Mouse (Mus musculus) regulatory T cell (primary cell): ENCODE results near the gene Farp2.

Source experiments
- in situ Hi-C: fragments of 300-600 bp; cut with MboI, MseI; formaldehyde crosslinking; loops from one replicate; pipeline ENCODE4 v1.15.1; 2025; ENCODE audit warnings: high pct_unique_total_duplicates

Gene Farp2

GRCm38 (mm10) chr1:93551427-93551826 is 39.5 kb downstream of the Farp2 start:
- in situ Hi-C loops = no loop called here

DNA sequence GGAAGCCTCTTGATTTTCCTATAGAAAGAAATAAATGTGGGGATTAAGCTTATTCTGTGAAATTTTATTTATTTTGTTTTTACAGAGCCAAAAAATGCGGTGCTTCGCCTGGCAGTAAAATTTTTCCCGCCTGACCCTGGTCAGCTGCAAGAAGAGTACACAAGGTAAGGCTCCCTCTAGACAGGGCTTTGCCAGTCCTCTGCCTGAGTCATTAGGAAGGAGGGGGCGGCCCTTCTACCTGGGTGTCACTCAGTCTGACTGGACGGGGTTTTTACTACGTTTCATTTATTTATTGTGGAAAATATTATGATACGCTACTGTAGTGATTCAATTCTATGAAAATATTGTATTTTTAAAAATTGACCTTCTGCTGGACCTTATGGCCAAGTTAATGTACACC is 51.3 kb downstream of the Farp2 start:
- in situ Hi-C loops = no loop called here

DNA sequence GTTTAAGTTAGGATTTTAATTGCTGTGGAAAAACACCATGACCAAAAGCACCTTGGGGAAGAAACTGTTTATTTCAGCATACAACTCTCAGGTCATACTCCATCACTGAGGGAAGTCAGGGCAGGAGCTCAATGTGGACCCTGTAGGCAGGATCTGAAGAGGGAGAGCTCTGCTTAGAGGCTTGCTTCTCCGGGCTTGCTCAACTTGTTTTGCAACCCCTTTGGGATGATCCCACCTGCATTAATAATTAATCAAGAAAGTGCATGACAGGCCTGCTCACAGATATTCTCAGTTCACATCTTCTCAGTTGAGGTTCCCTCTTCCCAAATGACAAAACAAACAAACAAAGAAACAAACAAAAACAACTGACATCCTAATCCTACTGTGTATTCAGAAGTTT is 51.8 kb downstream of the Farp2 start:
- in situ Hi-C loops = no loop called here

DNA sequence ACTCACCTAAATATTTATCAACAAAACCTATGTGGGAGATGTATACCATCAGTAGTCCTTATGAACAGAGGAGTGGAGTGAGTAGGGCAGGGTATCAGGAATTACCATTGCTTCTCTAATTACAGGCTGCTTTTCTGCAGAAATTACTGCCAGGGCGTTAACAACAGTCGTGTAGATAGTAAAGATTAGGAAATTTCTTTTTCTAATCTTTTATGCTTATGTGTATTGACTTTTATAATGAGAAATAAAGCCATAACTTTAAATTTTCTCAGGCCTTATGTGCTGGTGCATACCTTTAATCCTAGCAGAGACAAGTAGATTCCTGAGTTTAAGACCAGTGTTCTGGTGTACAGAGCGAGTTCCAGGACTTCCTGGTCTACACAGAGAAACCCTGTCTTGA is 52.9 kb downstream of the Farp2 start:
- in situ Hi-C loops = no loop called here

- in situ Hi-C loops = no loop called here
These were observed 55.1 kb downstream of the Farp2 start for GRCm38 (mm10) chr1:93567013-93567412.

DNA sequence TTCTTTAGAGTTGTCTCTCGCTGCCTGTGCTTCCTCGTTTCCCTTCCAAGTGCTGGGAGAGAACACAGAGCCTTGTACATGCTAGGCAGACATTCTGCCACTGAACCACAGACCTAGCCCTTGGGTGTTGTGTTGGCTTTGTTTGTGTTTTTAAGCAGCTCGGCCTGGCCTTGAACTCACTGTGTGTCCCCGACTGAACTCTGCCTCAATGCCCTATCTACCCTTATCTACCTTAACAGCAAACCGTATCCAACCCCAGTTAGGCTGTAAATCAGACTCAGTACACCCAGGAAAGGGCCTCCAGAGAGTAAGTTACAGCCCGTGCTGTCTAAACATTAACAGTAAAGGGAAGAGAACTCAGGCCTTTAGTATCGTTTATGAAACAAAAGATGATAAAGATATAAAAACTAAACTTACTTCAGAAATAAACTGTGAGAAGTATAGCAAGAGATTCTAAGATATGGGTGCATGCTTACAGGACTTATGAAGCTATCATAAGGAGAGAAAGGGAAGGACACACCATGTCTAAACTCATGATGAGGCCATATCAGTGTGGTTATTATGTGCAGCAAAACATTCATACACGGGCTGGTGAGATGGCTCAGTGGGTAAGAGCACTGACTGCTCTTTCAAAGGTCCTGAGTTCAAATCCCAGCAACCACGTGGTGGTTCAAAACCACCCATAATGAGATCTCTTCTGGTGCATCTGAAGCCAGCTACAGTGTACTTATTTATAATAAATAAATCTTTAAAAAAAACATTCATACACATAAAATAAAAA is 56.0 kb downstream of the Farp2 start:
- in situ Hi-C loops = no loop called here

DNA sequence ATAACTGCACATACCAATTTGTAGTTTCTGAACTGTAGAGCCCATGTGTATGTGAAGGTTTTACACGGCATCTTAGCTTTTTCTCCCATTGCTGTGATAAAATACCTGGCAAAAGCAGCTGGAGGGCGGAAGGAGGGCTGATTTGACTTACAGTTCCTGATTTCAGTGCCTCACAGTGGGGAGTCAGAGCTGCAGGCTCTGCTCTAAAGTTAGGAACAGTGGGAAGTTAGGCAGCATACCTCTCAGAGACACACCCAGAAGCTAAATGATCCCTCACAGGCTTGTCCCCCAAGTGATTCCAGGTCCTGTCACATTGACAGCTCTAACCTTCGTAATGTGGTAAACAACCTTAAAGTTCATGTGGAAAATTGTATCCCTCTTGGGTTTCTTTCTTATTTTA is 65.2 kb downstream of the Farp2 start:
- in situ Hi-C loops = no loop called here

- in situ Hi-C loops = no loop called here
These were observed 66.0 kb downstream of the Farp2 start for GRCm38 (mm10) chr1:93577861-93578260.

GRCm38 (mm10) chr1:93581545-93581944 is 69.7 kb downstream of the Farp2 start:
- in situ Hi-C loops = no loop called here

- in situ Hi-C loops = no loop called here
These were observed 76.5 kb downstream of the Farp2 start for GRCm38 (mm10) chr1:93588346-93588745.

- in situ Hi-C loops = no loop called here
These were observed 82.1 kb downstream of the Farp2 start for GRCm38 (mm10) chr1:93593960-93594359.

- in situ Hi-C loops = no loop called here
These were observed 84.0 kb downstream of the Farp2 start for GRCm38 (mm10) chr1:93595916-93596315.

DNA sequence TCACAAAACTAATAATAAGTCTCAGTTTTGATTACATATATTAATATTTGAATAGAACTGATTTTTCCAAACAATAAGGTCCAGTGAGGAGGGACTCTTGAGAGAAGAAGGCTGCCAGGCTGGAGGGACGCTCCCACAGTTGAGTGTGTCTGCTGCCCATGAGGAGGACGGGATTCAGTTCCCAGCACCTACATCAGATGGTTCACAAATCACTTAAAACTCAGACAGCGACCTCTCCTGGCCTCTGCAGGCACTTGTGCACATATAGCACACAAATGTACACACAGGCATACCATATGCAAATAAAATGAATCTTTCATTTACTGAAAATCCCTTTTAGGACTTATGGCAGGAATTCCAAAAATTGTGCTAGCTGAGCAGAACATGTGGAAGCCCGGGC is 91.0 kb downstream of the Farp2 start:
- in situ Hi-C loops = no loop called here

- in situ Hi-C loops = no loop called here
These were observed 92.0 kb downstream of the Farp2 start for GRCm38 (mm10) chr1:93603921-93604320.

DNA sequence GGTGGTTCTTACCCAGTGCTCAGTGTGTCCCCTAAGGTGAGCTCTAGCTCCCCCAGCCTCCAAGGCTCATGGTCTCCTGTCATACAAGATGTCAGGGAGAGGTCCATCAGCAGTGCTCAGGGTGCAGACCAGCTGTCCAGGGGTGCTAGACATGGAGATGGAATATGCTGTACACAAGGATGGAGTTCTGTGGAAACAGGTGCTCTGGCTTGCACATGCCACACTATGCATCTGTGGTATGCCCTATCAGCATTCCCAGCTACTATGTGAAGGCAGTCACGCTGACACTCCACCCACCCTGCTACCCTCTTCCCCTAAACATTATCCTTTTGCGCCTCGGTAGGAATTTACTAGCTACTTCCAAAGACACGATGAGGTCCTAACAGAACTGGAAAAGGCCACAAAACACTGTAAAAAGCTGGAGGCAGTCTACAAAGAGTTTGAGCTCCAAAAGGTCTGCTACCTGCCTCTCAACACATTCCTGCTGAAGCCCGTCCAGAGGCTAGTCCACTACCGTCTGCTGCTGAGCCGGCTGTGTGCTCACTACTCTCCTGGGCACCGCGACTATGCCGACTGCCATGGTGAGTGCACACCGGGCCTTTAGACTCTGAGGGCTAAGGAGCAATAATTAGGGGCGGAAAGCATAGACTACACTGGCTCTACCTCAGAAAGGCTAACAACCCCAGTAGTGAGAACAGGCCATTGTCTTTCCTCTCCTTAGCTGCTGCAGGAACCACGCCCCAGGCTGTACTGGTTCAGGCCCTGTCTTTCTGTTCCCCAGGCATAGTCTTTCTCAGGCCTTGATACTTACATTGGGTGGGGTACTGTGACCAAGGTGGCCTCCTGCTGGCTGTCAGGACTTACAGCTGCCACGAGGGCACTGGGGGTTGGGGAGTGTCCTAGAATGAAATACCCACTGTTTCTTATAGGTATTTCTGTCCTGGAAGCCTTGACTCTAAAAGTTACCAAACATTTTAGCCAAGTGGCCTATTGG is 95.5 kb downstream of the Farp2 start:
- in situ Hi-C loops = no loop called here

DNA sequence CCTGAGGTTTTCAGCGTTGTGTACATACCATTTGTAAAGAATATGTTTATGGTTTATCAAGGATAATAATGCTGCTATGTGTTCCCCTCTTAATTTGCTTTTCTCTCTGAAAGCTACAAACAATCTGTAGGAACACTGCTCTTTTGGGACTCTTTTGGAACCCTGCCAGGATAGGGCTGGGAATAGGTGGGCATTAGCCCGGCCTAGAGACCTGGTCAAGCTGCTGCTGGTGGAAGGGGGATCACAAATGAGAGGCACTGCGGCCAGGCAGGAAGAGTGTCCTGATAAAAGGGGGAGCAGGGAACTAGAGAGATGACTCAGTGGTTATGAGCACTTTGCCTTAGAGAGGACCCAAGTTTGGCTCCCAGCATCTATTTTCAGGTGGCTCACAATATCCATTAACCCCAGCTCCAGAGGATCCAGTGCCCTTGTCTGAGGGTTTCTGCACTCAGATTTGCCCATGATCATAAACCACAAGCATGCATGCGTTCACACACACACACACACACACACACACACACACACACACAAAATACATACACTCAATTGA is 96.9 kb downstream of the Farp2 start:
- in situ Hi-C loops = no loop called here

GRCm38 (mm10) chr1:93609762-93610161 is 97.9 kb downstream of the Farp2 start:
- in situ Hi-C loops = no loop called here

DNA sequence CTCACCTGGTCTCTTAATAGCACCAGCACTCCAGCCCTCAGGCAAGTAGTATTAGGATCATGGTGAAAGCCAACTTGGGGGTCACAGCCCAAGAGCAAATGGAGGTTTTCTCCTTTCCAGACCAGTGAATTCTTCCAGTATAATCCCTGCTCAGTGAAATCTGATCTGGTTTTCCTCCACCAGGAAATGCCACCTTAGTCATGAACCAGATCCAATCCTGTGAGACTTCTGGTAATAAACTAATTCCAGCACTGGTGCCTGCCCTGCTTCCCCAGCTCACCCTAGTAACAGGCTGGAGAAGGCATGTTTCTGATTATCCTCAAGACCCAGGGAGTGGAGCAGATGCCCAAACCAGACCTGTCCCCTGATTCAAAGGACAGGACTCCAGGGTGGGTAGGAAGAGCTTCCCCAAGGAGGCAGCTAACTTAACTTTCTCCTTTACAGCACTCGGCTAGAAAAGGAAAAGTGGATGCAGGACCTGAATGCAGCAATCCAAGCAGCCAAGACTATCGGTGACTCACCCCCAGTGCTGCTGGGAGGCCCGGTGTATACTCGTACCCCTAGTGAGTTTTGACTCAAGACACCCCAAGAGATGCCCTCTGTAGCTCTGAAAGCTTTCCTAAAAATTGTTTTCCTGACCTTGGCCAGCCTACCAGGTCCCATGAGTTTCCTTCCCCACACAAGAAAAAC is 106.3 kb downstream of the Farp2 start:
- in situ Hi-C loops = no loop called here

GRCm38 (mm10) chr1:93618948-93619347 is 107.1 kb downstream of the Farp2 start:
- in situ Hi-C loops = no loop called here

- in situ Hi-C loops = no loop called here
These were observed 112.6 kb downstream of the Farp2 start for GRCm38 (mm10) chr1:93624502-93624901.

DNA sequence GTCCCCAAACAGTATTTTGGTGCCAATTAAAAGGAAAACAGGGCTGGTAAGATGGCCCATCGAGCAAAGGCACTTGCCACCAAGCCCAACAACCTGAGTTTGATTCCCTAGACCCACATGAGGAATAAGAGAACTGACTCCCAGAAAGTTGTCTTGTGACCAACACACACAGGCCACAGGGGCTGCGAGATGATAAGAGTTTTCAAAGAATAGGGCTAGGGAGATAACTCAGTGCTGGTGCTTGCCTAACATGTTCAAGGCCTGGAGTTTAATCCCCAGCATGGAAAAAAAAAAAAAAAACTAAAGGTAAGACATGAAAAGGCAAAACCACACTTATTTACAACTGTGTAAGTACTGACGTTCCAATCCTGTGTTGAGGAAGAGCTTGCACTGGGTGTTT is 118.9 kb downstream of the Farp2 start:
- in situ Hi-C loops = loop anchor here (10.0 kb wide), 1 partner anchor 424 kb away; the partner anchor contains the start of gene Pdcd1

- in situ Hi-C loops = loop anchor here (10.0 kb wide), 1 partner anchor 422 kb away; the partner anchor contains the start of gene Pdcd1
These were observed 120.8 kb downstream of the Farp2 start for GRCm38 (mm10) chr1:93632723-93633122.
